Mouse (Mus musculus) intestine, postnatal 0 days (tissue): Measurements from ENCODE around the gene Clybl. TPM values are rescaled to one million over a fixed set of nuclear protein-coding genes. Genes with fewer than 3 reads are reported as not detected.

ENCODE experiments used
- ATAC-seq: fragments of 200-750 bp; cut with Nextera tagmentation; 2 replicates; pipeline ENCODE4 v1.8.0; 2017; ENCODE audit warnings: mild to moderate bottlenecking, moderate TSS enrichment, moderate library complexity
- H3K27ac ChIP-seq: fragments of 300-500 bp; sonication (generic); 2 replicates; pipeline ENCODE4 v1.5.1; 2014; ENCODE audit warnings: mild to moderate bottlenecking, low read depth, low read length, moderate library complexity
- H3K27me3 ChIP-seq: fragments of 300-500 bp; sonication (generic); replicated peaks from 2 replicates; pipeline ENCODE4 v1.6.1; 2014; ENCODE audit warnings: low read length, mixed read lengths; ENCODE audit not compliant: control insufficient read depth, insufficient read depth
- H3K36me3 ChIP-seq: fragments of 300-500 bp; sonication (generic); 2 replicates; pipeline ENCODE4 v1.6.1; 2014; ENCODE audit warnings: mild to moderate bottlenecking, moderate library complexity; ENCODE audit not compliant: control insufficient read depth, insufficient read depth
- H3K4me1 ChIP-seq: fragments of 300-500 bp; sonication (generic); replicated peaks from 2 replicates; pipeline ENCODE4 v1.6.1; 2014; ENCODE audit warnings: antibody characterized with exemption, low read length, mixed read lengths; ENCODE audit not compliant: control insufficient read depth, insufficient read depth
- H3K4me2 ChIP-seq: fragments of 300-500 bp; sonication (generic); replicated peaks from 2 replicates; pipeline ENCODE4 v1.6.1; 2014; ENCODE audit warnings: low read depth, mild to moderate bottlenecking, moderate library complexity
- H3K4me3 ChIP-seq: fragments of 300-500 bp; sonication (generic); 2 replicates; pipeline ENCODE4 v1.5.1; 2014; ENCODE audit warnings: low read depth, low read length
- H3K9ac ChIP-seq: fragments of 300-500 bp; sonication (generic); 2 replicates; pipeline ENCODE4 v1.6.1; 2014; ENCODE audit warnings: mild to moderate bottlenecking, low read depth, low read length
- H3K9me3 ChIP-seq: fragments of 300-500 bp; sonication (generic); 2 replicates; pipeline ENCODE4 v1.6.1; 2016; ENCODE audit warnings: mixed run types; ENCODE audit not compliant: control insufficient read depth
- CTCF ChIP-seq: sonication (generic); IDR thresholded peaks from 2 replicates; pipeline ENCODE4 v1.5.1; 2016; ENCODE audit warnings: low read depth, mild to moderate bottlenecking, control low read depth, antibody characterized with exemption, moderate library complexity
- WGBS: fragments of 180-500 bp; shearing (Covaris S2); extraction: QIAGEN DNeasy Blood & Tissue Kit; methylation state at CpG from one replicate; pipeline ENCODE4 v1.1.7; 2014; 5-methylcytosine and 5-hydroxymethylcytosine counted together
- polyA plus RNA-seq: library from polyadenylated mRNA; unstranded; fragments of >200 nt; fragmentation: Nextera tagmentation; extraction: Ambion mirVana; gene quantifications from 2 replicates; pipeline ENCODE4 v1.2.1, GENCODE M21; 2015

Gene Clybl
- polyA plus RNA-seq, 1 experiment from 2014 or later, result 22.2 TPM

DNA sequence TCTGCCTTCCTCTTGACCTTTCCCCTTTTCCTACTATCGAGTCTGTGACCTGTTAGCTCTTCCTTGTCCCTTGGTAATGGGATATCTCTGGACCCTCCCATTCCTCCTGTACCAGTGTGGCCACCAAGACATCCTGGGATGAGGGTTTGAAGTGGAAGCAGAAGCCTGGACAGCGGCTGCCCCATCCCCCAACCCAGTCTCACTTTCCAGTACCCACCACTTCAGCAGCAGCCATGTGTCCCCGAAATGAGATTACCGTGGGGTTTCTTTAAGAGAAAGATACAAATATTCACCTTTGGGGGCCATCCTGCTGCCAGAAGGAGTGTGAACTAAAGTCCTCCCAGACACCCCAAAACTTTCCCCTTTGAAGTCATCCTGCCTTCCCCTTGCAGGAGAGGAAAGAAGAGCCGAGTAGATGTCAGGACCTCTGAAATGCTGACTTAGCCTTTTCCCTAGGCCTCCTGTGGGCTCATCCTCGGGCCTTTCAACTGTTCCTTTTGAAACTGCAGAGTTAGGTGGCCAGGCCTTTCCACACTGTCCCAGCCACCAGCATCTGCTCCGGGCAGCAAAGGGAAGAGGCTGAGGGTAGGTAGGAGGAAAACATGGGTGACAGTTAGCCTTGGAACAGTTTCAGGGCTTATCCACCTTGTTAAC is 44.1 kb downstream of the Clybl start:
- Histone ChIP-seq H3K4me1 (no peaks in the 10 kb centered on the region), H3K9me3 (no peaks in the 10 kb centered on the region), H3K4me2 (no peak overlapping the region), H3K4me3 (no peak overlapping the region), H3K36me3 (no peaks in the 10 kb centered on the region), H3K27me3 (peaks cover 3% of the 10 kb centered on the region), H3K9ac (no peak overlapping the region), H3K27ac (no peak overlapping the region)
- no peak for TF ChIP-seq CTCF
- no peak for ATAC-seq
- 37% methylated on average over 7 of the region's 7 CpGs for WGBS

- WGBS, result 87% methylated on average over 2 of the region's 2 CpGs
- H3K4me1 ChIP-seq, result no peaks in the 10 kb centered on the region
- no peaks in the 10 kb centered on the region for H3K36me3 ChIP-seq
- H3K9ac ChIP-seq, result no peak overlapping the region
- H3K4me3 ChIP-seq, result no peak overlapping the region
- H3K27me3 ChIP-seq, result peaks cover 3% of the 10 kb centered on the region
- TF ChIP-seq CTCF, result no peak
- no peaks in the 10 kb centered on the region for H3K9me3 ChIP-seq
- ATAC-seq, result no peak
- H3K27ac ChIP-seq, result no peak overlapping the region
- H3K4me2 ChIP-seq, result no peak overlapping the region
Measured at GRCm38 (mm10) chr14:122226133-122226515, 44.6 kb downstream of the Clybl start.

DNA sequence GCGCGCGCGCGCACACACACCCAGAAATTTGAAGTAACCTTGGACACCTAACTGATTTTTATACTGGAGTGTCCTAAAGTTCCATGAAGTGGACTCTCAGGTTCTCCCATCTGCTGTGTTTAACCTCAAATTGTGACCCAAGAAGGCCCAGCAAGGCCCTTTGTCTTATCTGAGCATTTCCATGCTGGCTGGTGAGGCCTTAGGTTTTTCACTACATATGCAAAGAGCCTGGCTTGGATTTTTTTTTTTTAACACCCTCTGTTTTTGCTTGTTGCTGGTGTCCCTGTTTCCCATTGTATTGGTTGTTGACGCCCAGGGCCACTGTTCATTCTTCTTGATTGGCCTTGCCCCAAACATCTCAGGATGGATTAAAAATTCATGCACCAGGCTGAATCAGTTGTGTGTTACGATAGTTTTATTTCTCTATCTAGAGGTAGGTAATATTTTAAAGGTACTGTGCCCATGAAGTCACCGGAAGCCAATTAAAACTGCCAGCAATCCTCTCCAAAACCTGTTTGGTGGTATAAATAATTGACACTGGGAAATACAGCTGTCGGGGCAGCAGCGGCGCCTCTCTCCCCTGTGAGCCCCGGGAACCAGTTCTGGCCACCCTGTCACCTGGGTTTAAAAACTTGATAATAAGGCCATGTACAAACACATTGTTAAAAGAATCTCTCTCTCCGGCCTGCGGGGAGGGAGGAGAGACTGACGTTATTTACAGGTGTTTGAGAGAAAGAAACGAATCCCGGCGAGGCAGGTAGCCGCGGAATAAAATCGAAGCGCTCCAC is 45.4 kb downstream of the Clybl start:
- no peaks in the 10 kb centered on the region for H3K9me3 ChIP-seq
- TF ChIP-seq CTCF, result no peak
- H3K36me3 ChIP-seq, result no peaks in the 10 kb centered on the region
- no peak overlapping the region for H3K27ac ChIP-seq
- peaks cover 3% of the 10 kb centered on the region for H3K27me3 ChIP-seq
- no peaks in the 10 kb centered on the region for H3K4me1 ChIP-seq
- no peak for ATAC-seq
- no peak overlapping the region for H3K4me2 ChIP-seq
- H3K4me3 ChIP-seq, result no peak overlapping the region
- 66% methylated on average over 22 of the region's 22 CpGs for WGBS
- no peak overlapping the region for H3K9ac ChIP-seq

- H3K9me3 ChIP-seq, result no peaks in the 10 kb centered on the region
- peaks cover 3% of the 10 kb centered on the region for H3K27me3 ChIP-seq
Measured at GRCm38 (mm10) chr14:122227454-122227951, 46.0 kb downstream of the Clybl start.

DNA sequence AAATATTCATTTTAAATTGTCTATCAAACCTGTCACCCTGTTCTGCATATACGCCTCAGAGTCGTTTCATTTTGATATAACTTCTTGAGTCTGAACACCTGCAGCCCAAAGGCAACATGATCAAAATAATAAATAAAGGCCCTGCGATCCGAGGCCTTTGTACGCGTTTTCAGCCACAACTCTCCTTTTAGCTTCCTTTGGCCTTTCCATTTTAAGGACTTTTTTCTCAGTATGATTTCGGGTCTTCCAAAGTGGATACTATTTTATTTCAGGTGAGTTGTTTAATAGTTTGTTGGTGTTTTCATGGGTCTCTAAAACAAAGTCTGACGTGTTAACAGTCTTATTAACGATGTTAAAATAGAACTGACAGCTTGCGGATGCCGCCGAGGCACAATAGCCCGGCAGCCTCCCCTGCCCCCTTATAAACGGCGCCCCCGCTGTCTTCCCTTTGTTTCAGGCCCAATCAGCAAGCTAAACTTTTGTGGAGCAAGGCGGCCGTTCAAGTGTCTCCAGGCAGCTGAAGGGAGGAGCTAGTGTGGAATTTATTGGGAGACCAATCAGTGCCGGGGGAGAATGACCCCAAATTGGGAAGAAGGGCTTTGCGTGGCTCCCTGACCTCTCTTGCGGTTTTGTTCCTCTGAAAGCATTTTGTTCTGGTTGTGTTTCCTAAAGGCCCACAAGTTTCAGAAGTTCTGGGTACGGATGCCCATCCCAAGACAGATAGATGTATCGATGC is 47.5 kb downstream of the Clybl start:
- H3K27me3 ChIP-seq, result peaks cover 3% of the 10 kb centered on the region
- H3K4me1 ChIP-seq, result no peaks in the 10 kb centered on the region
- H3K36me3 ChIP-seq, result no peaks in the 10 kb centered on the region
- no peak overlapping the region for H3K27ac ChIP-seq
- WGBS, result 48% methylated on average over 23 of the region's 23 CpGs
- no peak for TF ChIP-seq CTCF
- H3K9ac ChIP-seq, result no peak overlapping the region
- ATAC-seq, result no peak
- H3K4me2 ChIP-seq, result no peak overlapping the region
- no peaks in the 10 kb centered on the region for H3K9me3 ChIP-seq
- H3K4me3 ChIP-seq, result no peak overlapping the region

More at GRCm38 (mm10) chr14:122227454-122227951, 46.0 kb downstream of the Clybl start:
- no peak overlapping the region for H3K9ac ChIP-seq
- no peaks in the 10 kb centered on the region for H3K4me1 ChIP-seq
- H3K4me3 ChIP-seq, result no peak overlapping the region
- TF ChIP-seq CTCF, result no peak
- no peak for ATAC-seq
- H3K4me2 ChIP-seq, result no peak overlapping the region
- WGBS, result 51% methylated on average over 14 of the region's 14 CpGs
- H3K36me3 ChIP-seq, result no peaks in the 10 kb centered on the region
- H3K27ac ChIP-seq, result no peak overlapping the region

DNA sequence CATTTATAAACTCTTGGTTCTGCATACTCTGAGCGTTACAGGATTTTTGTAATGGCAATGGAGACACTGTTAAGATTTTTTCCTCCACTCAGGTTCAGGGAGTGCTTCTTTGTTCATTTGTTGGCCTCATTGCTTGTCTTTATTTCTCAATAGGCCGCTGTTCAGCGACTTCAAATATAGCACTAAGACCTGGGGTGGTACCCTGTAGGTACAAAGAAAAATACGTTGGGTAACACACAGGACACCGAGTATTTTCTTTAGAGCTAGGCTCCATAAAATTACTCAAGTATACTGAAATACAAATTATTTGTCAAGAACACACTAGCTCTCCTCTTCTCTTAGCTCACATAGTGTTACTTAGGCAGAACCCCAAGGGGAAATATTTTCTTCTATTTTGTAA is 48.5 kb downstream of the Clybl start:
- H3K4me3 ChIP-seq, result no peak overlapping the region
- no peak overlapping the region for H3K4me2 ChIP-seq
- no peak for ATAC-seq
- no peaks in the 10 kb centered on the region for H3K4me1 ChIP-seq
- H3K27ac ChIP-seq, result no peak overlapping the region
- H3K9ac ChIP-seq, result no peak overlapping the region
- H3K27me3 ChIP-seq, result peaks cover 3% of the 10 kb centered on the region
- 90% methylated on average over 5 of the region's 5 CpGs for WGBS
- no peaks in the 10 kb centered on the region for H3K9me3 ChIP-seq
- TF ChIP-seq CTCF, result no peak
- H3K36me3 ChIP-seq, result no peaks in the 10 kb centered on the region
